Mouse (Mus musculus) heart, embryonic 16.5 days (tissue): ENCODE results near the gene Slc52a3. TPM values are rescaled to one million over a fixed set of nuclear protein-coding genes. Genes with fewer than 3 reads are reported as not detected.

Experiments used
- ATAC-seq: fragments of 200-750 bp; cut with Nextera tagmentation; replicated peaks from 2 replicates; pipeline ENCODE4 v1.8.0; 2017; ENCODE audit warnings: moderate number of reproducible peaks; ENCODE audit not compliant: insufficient read depth, low FRiP score; ENCODE audit errors: extremely low read depth
- H3K27ac ChIP-seq: fragments of 300-500 bp; sonication (generic); 2 replicates; pipeline ENCODE4 v1.5.1; 2014; ENCODE audit warnings: mild to moderate bottlenecking, low read length, control low read depth, moderate library complexity
- H3K27me3 ChIP-seq: fragments of 300-500 bp; sonication (generic); 2 replicates; pipeline ENCODE4 v1.6.1; 2014; ENCODE audit warnings: low read length, mixed read lengths; ENCODE audit not compliant: control insufficient read depth, insufficient read depth
- H3K36me3 ChIP-seq: fragments of 300-500 bp; sonication (generic); 2 replicates; pipeline ENCODE4 v1.6.1; 2014; ENCODE audit not compliant: control insufficient read depth, insufficient read depth
- H3K4me1 ChIP-seq: fragments of 300-500 bp; sonication (generic); 2 replicates; pipeline ENCODE4 v1.6.1; 2014; ENCODE audit warnings: low read length, mixed read lengths; ENCODE audit not compliant: control insufficient read depth, insufficient read depth
- H3K4me2 ChIP-seq: fragments of 300-500 bp; sonication (generic); 2 replicates; pipeline ENCODE4 v1.6.1; 2014; ENCODE audit warnings: low read depth, mild to moderate bottlenecking, control low read depth, low read length
- H3K4me3 ChIP-seq: fragments of 300-500 bp; sonication (generic); 2 replicates; pipeline ENCODE4 v1.5.1; 2014; ENCODE audit warnings: mild to moderate bottlenecking, control low read depth, low read length
- H3K9ac ChIP-seq: fragments of 300-500 bp; sonication (generic); 2 replicates; pipeline ENCODE4 v1.6.1; 2014; ENCODE audit warnings: low read length, control low read depth
- H3K9me3 ChIP-seq: fragments of 300-500 bp; sonication (generic); replicated peaks from 2 replicates; pipeline ENCODE4 v1.6.1; 2016; ENCODE audit warnings: low read length; ENCODE audit not compliant: control insufficient read depth
- WGBS: fragments of 180-500 bp; shearing (Covaris S2); extraction: QIAGEN DNeasy Blood & Tissue Kit; methylation state at CpG from one replicate; pipeline ENCODE4 v1.1.7; 2014; 5-methylcytosine and 5-hydroxymethylcytosine counted together
- polyA plus RNA-seq: library from polyadenylated mRNA; unstranded; fragments of >200 nt; fragmentation: Nextera tagmentation; extraction: Ambion mirVana; gene quantifications from 2 replicates; pipeline ENCODE4 v1.2.1, GENCODE M21; 2015

Slc52a3 gene
- polyA plus RNA-seq, 1 experiment from 2014 or later = 1.1 TPM

DNA sequence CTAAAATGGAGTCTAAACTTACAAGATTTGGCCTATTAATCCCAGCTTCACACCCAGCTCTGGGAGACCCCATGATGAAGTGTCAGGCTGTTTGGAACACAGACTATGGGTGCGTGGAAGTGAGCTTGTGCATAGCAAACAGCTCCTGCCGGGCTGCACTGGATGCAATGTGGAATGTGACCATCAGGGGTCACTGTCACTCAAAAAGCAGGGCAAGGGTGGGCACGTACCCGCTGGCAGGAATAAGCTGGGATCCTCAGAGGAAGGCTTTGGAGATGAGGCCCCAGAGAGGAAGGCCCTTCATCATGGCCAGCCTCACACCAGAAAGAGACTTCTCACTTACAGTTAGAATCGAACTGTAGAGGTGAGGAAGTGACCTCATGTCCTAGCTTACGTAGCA lies 23.9 kb downstream of the Slc52a3 start:
- Histone ChIP-seq H3K9ac (no peak overlapping the region), H3K27me3 (no peaks in the 10 kb centered on the region), H3K4me3 (no peak overlapping the region), H3K9me3 (peaks cover 3% of the 10 kb centered on the region), H3K4me2 (no peak overlapping the region), H3K36me3 (no peaks in the 10 kb centered on the region), H3K27ac (no peak overlapping the region), H3K4me1 (no peaks in the 10 kb centered on the region)
- ATAC-seq = 0 out of 2 replicates have a peak, but pooled peaks have one; percentile 23
- WGBS = 22% methylated on average over 6 of the region's 6 CpGs

DNA sequence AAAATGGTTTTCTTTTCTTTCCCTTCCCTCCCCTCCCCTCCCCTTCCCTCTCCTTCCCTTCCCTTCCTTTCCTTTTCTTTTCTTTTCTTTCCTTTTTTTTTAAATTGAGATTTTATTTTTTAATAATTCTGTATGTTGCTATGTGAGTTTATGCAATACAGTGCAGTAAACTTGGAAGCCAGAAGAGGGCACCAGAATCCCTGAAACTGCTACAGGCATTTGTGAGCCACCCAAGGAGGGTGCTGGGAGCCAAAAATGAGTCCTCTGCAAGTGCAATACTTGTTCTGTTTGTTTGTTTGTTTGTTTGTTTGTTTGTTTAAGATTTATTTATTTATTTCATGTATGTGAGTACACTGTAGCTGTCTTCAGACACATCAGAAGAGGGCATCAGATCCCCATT lies 25.7 kb downstream of the Slc52a3 start:
- Histone ChIP-seq H3K4me3 (no peak overlapping the region), H3K4me2 (no peak overlapping the region), H3K9me3 (peaks cover 3% of the 10 kb centered on the region), H3K4me1 (no peaks in the 10 kb centered on the region), H3K36me3 (no peaks in the 10 kb centered on the region), H3K27me3 (peaks cover 6% of the 10 kb centered on the region; the same call in 1 of the 2 replicates), H3K27ac (no peak overlapping the region), H3K9ac (no peak overlapping the region)
- ATAC-seq = no peak

DNA sequence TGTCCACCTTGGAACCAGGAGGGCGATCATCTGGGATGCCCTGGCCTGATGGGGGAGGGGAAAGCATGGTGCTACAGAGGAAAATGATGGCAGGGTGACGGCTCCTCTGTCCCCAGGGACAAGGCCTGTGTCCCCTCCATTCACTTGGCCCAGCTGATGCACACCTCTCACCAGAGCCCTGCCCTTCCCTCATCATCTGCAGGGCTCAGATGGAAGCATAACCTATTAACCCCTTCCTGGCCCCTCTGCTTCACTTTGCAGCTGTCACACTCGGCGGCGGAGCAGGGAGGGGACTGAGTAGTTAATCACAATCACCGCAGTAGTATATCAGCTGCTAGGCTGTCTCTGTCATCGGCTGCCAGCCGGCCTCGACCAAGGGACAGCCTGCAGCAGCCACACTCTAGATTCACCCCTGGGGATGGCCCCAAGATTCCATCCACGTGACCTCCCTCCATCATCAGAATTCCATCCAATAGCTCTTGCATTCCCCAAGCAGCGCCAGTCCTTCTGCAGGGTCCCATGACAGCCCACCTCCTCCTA lies 28.6 kb downstream of the Slc52a3 start:
- WGBS = 36% methylated on average over 11 of the region's 11 CpGs
- H3K27me3 ChIP-seq = peaks cover 24% of the 10 kb centered on the region

DNA sequence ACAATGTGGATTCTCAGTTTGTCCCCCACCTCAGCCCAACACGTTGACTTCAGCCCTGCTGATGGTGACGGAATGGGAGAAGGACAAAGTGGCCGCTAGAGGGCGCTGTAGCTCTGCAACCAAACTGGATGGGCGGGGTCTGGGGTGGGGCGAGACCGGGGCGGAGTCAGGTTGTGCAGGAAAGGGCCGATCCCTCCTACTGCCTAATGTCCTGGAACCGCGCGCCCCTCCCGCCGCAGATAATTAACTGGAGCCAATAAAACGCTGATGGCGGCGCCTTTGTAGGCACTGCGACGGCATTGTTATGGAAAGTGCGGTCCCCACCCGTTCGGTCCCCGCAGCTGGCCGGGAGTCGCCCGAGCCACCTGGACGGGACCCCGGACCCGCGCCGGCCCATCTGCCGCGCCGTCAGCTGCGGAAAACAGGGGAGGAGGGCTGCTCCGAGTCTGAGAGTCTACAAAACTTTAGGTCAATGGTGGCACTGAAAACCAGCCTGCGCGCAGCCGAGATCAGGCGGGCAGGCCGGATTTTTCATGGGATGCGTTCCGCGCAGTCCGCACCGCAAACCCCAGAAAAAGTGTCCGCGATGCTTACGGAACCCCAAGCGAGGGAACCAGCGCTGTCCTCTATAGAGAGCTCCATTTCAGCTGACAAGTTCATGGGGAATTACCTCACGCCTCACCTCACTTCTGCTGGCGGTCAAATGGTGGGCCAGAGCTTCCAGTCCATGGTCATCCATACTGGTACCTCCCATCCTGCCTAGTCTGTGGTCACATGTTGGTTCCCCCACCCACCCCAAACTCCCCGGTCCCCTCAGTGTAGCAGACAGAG lies 33.2 kb downstream of the Slc52a3 start:
- H3K27ac ChIP-seq = no peak overlapping the region
- ATAC-seq = peak; percentile 90

More for the DNA sequence above, 28.6 kb downstream of the Slc52a3 start:
- Histone ChIP-seq H3K36me3 (no peaks in the 10 kb centered on the region), H3K4me2 (no peak overlapping the region), H3K9ac (no peak overlapping the region), H3K9me3 (peaks cover 3% of the 10 kb centered on the region), H3K27ac (no peak overlapping the region), H3K4me1 (0 out of 2 replicates have a peak, but pooled peaks cover 2% of the 10 kb centered on the region), H3K4me3 (no peak overlapping the region)
- ATAC-seq = no peak

DNA sequence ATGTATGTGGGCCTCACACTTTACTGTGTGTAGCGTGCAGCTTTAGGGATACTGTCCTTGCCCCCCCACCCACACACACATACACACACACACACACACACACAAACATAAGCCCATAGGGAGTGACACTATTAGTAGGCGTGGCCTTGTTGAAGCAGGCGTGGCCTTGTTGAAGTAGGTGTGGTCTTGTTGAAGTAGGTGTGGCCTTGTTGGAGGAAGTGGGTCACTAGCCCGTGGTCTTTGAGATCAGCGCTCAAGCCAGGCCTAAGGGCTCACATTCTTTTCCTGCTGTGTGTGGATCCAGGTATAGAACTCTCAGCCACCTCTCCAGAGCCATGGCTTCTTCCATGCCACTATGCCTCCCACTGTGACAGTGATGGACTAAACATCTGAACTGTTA lies 34.7 kb downstream of the Slc52a3 start:
- no peak overlapping the region for H3K27ac ChIP-seq
- H3K9ac ChIP-seq = no peak overlapping the region
- H3K36me3 ChIP-seq = no peaks in the 10 kb centered on the region
- H3K4me3 ChIP-seq = no peak overlapping the region
- H3K9me3 ChIP-seq = peaks cover 7% of the 10 kb centered on the region
- H3K4me2 ChIP-seq = no peak overlapping the region
- H3K27me3 ChIP-seq = peaks cover 47% of the 10 kb centered on the region
- 76% methylated on average over 5 of the region's 5 CpGs for WGBS
- no peak for ATAC-seq
- H3K4me1 ChIP-seq = 0 out of 2 replicates have a peak, but pooled peaks cover 2% of the 10 kb centered on the region

More for the DNA sequence above, 33.2 kb downstream of the Slc52a3 start:
- peaks cover 47% of the 10 kb centered on the region for H3K27me3 ChIP-seq
- H3K4me3 ChIP-seq = peak overlapping the region; percentile 74
- peak overlapping the region; percentile 71 for H3K9ac ChIP-seq
- H3K4me2 ChIP-seq = peak overlapping the region; percentile 99
- H3K36me3 ChIP-seq = no peaks in the 10 kb centered on the region
- 1% methylated on average over 54 of the region's 54 CpGs for WGBS
- no peaks in the 10 kb centered on the region for H3K9me3 ChIP-seq
- 0 out of 2 replicates have a peak, but pooled peaks cover 2% of the 10 kb centered on the region for H3K4me1 ChIP-seq

DNA sequence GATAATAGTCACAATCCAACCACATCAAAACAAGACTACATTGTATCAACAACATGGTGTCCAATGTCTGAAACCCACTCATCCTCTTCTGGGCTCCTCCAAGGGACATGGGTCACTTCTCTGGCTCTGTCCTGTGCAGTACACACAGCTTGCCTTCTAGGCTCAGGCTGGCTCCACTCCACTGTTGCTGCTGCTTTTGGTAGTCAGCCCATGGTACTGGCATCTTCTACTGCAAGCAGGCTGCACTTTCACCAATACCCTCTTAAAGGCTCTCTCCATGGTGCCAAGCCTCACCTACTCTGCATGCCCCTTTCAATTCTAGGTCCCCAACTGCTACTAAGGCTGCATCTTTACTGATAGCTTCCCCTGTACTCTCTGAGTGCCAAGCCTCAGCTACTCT lies 43.8 kb downstream of the Slc52a3 start:
- Histone ChIP-seq H3K4me1 (no peaks in the 10 kb centered on the region), H3K27ac (no peak overlapping the region), H3K9me3 (peaks cover 7% of the 10 kb centered on the region), H3K4me3 (no peak overlapping the region), H3K9ac (no peak overlapping the region), H3K4me2 (no peak overlapping the region), H3K36me3 (no peaks in the 10 kb centered on the region), H3K27me3 (peaks cover 25% of the 10 kb centered on the region)
- ATAC-seq = no peak

DNA sequence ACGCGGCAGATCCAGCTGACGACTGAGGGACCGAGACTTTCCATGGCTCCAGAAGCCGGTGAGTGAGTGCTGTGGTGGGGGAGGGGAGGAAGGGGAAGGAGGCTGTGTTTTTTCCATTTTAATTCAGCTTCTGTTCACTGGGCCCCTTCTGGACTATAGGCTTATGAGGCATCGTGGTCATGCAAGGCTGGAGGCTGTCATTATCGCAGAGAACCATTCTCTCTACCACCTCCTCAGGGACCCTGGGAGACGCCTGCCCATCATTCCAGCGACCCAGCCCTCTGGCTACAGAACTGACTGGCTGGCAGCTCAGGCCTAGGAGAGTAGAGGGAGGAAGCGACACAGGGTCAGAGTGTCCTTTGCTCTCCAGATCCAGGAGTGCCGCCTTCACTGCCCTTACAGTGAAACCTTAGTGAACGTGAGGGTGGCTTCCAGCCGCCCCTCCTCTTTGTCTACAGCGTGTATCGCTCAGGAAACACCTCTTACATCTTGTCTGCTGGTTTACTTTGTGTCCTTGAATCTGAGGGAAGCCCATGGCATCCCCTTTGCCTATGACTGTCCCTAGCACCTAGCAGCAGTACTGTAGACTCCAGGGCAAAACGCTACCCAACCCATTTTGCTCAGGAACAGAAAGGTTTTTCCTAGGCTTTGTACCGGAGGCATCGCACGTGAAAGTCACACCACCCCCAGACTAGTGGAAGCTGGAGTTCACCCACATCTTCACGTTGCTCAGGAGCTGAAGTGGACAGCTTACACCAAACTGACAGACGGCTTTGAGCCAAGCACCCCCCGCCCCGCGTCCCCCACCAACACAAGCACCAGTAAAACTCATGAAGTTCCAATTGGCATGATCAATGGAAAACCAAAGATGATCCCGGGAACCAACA lies 51.0 kb downstream of the Slc52a3 start:
- Histone ChIP-seq H3K4me1 (peaks cover 15% of the 10 kb centered on the region), H3K4me3 (no peak overlapping the region), H3K9me3 (no peaks in the 10 kb centered on the region), H3K27ac (no peak overlapping the region), H3K27me3 (peaks cover 66% of the 10 kb centered on the region), H3K36me3 (no peaks in the 10 kb centered on the region), H3K4me2 (no peak overlapping the region), H3K9ac (no peak overlapping the region)
- whole genome bisulfite sequencing = 5% methylated on average over 25 of the region's 25 CpGs
- no peak for ATAC-seq

DNA sequence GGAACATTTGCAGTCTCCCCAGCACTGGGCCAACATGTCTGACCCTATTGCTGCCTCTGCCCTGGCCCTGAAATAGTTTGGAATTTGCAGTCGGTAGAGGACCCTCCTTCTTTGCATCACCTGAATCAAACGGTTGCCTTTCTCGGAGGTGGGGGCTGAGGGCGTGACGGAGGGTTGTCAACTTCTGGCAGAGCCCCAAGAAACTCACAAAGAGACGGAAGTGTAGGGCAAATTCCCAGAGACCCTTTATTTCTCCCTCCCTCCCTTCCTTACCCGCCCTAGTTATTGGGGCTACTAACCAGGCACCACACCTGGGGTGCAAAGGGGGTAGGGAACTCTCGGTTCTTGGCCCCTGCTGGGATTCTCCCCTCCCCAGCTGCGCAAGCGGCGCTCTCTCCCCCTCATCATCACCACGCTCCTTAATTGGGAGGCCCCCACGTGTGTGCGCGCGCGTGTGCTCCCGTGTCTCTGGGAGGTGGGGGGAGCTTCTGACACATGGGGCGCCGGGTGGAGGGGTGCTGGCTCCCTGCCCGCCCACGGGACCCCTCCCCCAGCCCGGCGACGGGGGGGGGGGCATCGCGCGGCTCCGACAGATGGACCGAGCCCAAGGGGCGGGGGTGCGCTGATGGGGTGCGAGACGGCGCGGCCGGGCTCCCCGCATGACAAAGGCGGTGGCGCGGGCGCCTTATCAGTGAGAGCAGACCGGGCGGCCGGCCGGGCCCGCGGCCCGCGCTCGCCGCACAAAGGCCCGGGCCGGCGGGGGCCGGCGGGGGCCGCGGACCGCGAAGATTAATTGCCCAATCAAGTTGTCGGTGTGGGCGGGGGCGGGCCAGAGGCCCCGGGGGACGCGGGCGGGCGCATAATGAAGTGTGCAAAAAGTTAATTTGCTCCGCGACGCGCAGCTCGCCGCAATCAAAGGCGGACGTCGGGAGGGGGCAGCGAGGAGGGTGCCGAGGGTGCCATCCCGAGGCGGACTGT lies 52.0 kb downstream of the Slc52a3 start:
- Histone ChIP-seq H3K27ac (no peak overlapping the region), H3K27me3 (peaks cover 71% of the 10 kb centered on the region), H3K4me2 (peak overlapping the region; percentile 93), H3K4me1 (peaks cover 15% of the 10 kb centered on the region), H3K4me3 (peak overlapping the region; percentile 58), H3K36me3 (no peaks in the 10 kb centered on the region), H3K9me3 (no peaks in the 10 kb centered on the region), H3K9ac (peak overlapping the region; percentile 42)
- ATAC-seq = no peak
- WGBS = 1% methylated on average over 55 of the region's 82 CpGs
